Mouse (Mus musculus): ENCODE measurements around the gene Cmklr1. TPM values are rescaled to one million over a fixed set of nuclear protein-coding genes. Genes with fewer than 3 reads are reported as not detected.

Cmklr1 gene
- total RNA-seq (2017), result not detected in 2 replicates

- ATAC-seq (replicated peaks in 1 of 2; ENCODE audit: insufficient read depth in 1 of 2, low FRiP score in 2 of 2, low TSS enrichment in 1 of 2, low read depth in 1 of 2, poor library complexity in 2 of 2, severe bottlenecking in 2 of 2), result peak; percentile 28 to 48; a peak in 3 of 4 replicates
Observed at GRCm38 (mm10) chr5:113650035-113650865, at the start of gene Cmklr1. TSS of gene Cmklr1 (minus strand) at chr5:113650426.

GRCm38 (mm10) chr5:113694415-113694814 is 44.2 kb upstream of the Cmklr1 start:
- ATAC-seq (replicated peaks in 1 of 2; ENCODE audit: insufficient read depth in 1 of 2, low FRiP score in 2 of 2, low TSS enrichment in 1 of 2, low read depth in 1 of 2, poor library complexity in 2 of 2, severe bottlenecking in 2 of 2), result no peak

GRCm38 (mm10) chr5:113694000-113694399 is 43.8 kb upstream of the Cmklr1 start:
- no peak for ATAC-seq (replicated peaks in 1 of 2; ENCODE audit: insufficient read depth in 1 of 2, low FRiP score in 2 of 2, low TSS enrichment in 1 of 2, low read depth in 1 of 2, poor library complexity in 2 of 2, severe bottlenecking in 2 of 2)

GRCm38 (mm10) chr5:113693196-113693755 is 43.0 kb upstream of the Cmklr1 start:
- ATAC-seq (replicated peaks in 1 of 2; ENCODE audit: insufficient read depth in 1 of 2, low FRiP score in 2 of 2, low TSS enrichment in 1 of 2, low read depth in 1 of 2, poor library complexity in 2 of 2, severe bottlenecking in 2 of 2), result no peak

- ATAC-seq (replicated peaks in 1 of 2; ENCODE audit: insufficient read depth in 1 of 2, low FRiP score in 2 of 2, low TSS enrichment in 1 of 2, low read depth in 1 of 2, poor library complexity in 2 of 2, severe bottlenecking in 2 of 2), result no peak
Observed at GRCm38 (mm10) chr5:113690866-113691265, 40.6 kb upstream of the Cmklr1 start.

- no peak for ATAC-seq (replicated peaks in 1 of 2; ENCODE audit: insufficient read depth in 1 of 2, low FRiP score in 2 of 2, low TSS enrichment in 1 of 2, low read depth in 1 of 2, poor library complexity in 2 of 2, severe bottlenecking in 2 of 2)
Observed at GRCm38 (mm10) chr5:113690069-113690548, 39.9 kb upstream of the Cmklr1 start.

GRCm38 (mm10) chr5:113687514-113687913 is 37.3 kb upstream of the Cmklr1 start:
- ATAC-seq (replicated peaks in 1 of 2; ENCODE audit: insufficient read depth in 1 of 2, low FRiP score in 2 of 2, low TSS enrichment in 1 of 2, low read depth in 1 of 2, poor library complexity in 2 of 2, severe bottlenecking in 2 of 2), result no peak

GRCm38 (mm10) chr5:113685471-113685870 is 35.2 kb upstream of the Cmklr1 start:
- no peak for ATAC-seq (replicated peaks in 1 of 2; ENCODE audit: insufficient read depth in 1 of 2, low FRiP score in 2 of 2, low TSS enrichment in 1 of 2, low read depth in 1 of 2, poor library complexity in 2 of 2, severe bottlenecking in 2 of 2)

- ATAC-seq (replicated peaks in 1 of 2; ENCODE audit: insufficient read depth in 1 of 2, low FRiP score in 2 of 2, low TSS enrichment in 1 of 2, low read depth in 1 of 2, poor library complexity in 2 of 2, severe bottlenecking in 2 of 2), result no peak
Observed at GRCm38 (mm10) chr5:113683246-113683645, 33.0 kb upstream of the Cmklr1 start.

GRCm38 (mm10) chr5:113682472-113682871 is 32.2 kb upstream of the Cmklr1 start:
- no peak for ATAC-seq (replicated peaks in 1 of 2; ENCODE audit: insufficient read depth in 1 of 2, low FRiP score in 2 of 2, low TSS enrichment in 1 of 2, low read depth in 1 of 2, poor library complexity in 2 of 2, severe bottlenecking in 2 of 2)

GRCm38 (mm10) chr5:113681219-113681618 is 31.0 kb upstream of the Cmklr1 start:
- no peak for ATAC-seq (replicated peaks in 1 of 2; ENCODE audit: insufficient read depth in 1 of 2, low FRiP score in 2 of 2, low TSS enrichment in 1 of 2, low read depth in 1 of 2, poor library complexity in 2 of 2, severe bottlenecking in 2 of 2)

- ATAC-seq (replicated peaks in 1 of 2; ENCODE audit: insufficient read depth in 1 of 2, low FRiP score in 2 of 2, low TSS enrichment in 1 of 2, low read depth in 1 of 2, poor library complexity in 2 of 2, severe bottlenecking in 2 of 2), result no peak
Observed at GRCm38 (mm10) chr5:113679509-113679908, 29.3 kb upstream of the Cmklr1 start.

- ATAC-seq (replicated peaks in 1 of 2; ENCODE audit: insufficient read depth in 1 of 2, low FRiP score in 2 of 2, low TSS enrichment in 1 of 2, low read depth in 1 of 2, poor library complexity in 2 of 2, severe bottlenecking in 2 of 2), result no peak
Observed at GRCm38 (mm10) chr5:113678743-113679452, 28.7 kb upstream of the Cmklr1 start.

- no peak for ATAC-seq (replicated peaks in 1 of 2; ENCODE audit: insufficient read depth in 1 of 2, low FRiP score in 2 of 2, low TSS enrichment in 1 of 2, low read depth in 1 of 2, poor library complexity in 2 of 2, severe bottlenecking in 2 of 2)
Observed at GRCm38 (mm10) chr5:113677541-113677940, 27.3 kb upstream of the Cmklr1 start.

GRCm38 (mm10) chr5:113674851-113675250 is 24.6 kb upstream of the Cmklr1 start:
- ATAC-seq (replicated peaks in 1 of 2; ENCODE audit: insufficient read depth in 1 of 2, low FRiP score in 2 of 2, low TSS enrichment in 1 of 2, low read depth in 1 of 2, poor library complexity in 2 of 2, severe bottlenecking in 2 of 2), result no peak

- peak; percentile 81 to 82 for ATAC-seq (replicated peaks in 1 of 2; ENCODE audit: insufficient read depth in 1 of 2, low FRiP score in 2 of 2, low TSS enrichment in 1 of 2, low read depth in 1 of 2, poor library complexity in 2 of 2, severe bottlenecking in 2 of 2)
Observed at GRCm38 (mm10) chr5:113672456-113672855, 22.2 kb upstream of the Cmklr1 start.

GRCm38 (mm10) chr5:113670597-113670996 is 20.4 kb upstream of the Cmklr1 start:
- ATAC-seq (replicated peaks in 1 of 2; ENCODE audit: insufficient read depth in 1 of 2, low FRiP score in 2 of 2, low TSS enrichment in 1 of 2, low read depth in 1 of 2, poor library complexity in 2 of 2, severe bottlenecking in 2 of 2), result peak; percentile 82 to 89

GRCm38 (mm10) chr5:113670110-113670509 is 19.9 kb upstream of the Cmklr1 start:
- no peak; a peak in 1 of 4 replicates for ATAC-seq (replicated peaks in 1 of 2; ENCODE audit: insufficient read depth in 1 of 2, low FRiP score in 2 of 2, low TSS enrichment in 1 of 2, low read depth in 1 of 2, poor library complexity in 2 of 2, severe bottlenecking in 2 of 2)
